Mouse (Mus musculus) lung, embryonic 16.5 days (tissue): ENCODE results near the gene Rps19bp1. TPM values are rescaled to one million over a fixed set of nuclear protein-coding genes. Genes with fewer than 3 reads are reported as not detected.

Experiments
- ATAC-seq: fragments of 200-750 bp; cut with Nextera tagmentation; 2 replicates; pipeline ENCODE4 v1.8.0; 2017; ENCODE audit warnings: low read depth, mild to moderate bottlenecking, moderate library complexity
- H3K27ac ChIP-seq: fragments of 300-500 bp; sonication (generic); 2 replicates; pipeline ENCODE4 v1.5.1; 2014; ENCODE audit warnings: mild to moderate bottlenecking, control low read depth, low read length
- H3K27me3 ChIP-seq: fragments of 300-500 bp; sonication (generic); 2 replicates; pipeline ENCODE4 v1.6.1; 2014; ENCODE audit warnings: low read depth, low read length, mixed read lengths; ENCODE audit not compliant: control insufficient read depth, insufficient read depth
- H3K36me3 ChIP-seq: fragments of 300-500 bp; sonication (generic); 2 replicates; pipeline ENCODE4 v1.6.1; 2014; ENCODE audit warnings: low read length; ENCODE audit not compliant: control insufficient read depth, insufficient read depth
- H3K4me1 ChIP-seq: fragments of 300-500 bp; sonication (generic); replicated peaks from 2 replicates; pipeline ENCODE4 v1.6.1; 2014; ENCODE audit warnings: low read length, mixed read lengths; ENCODE audit not compliant: control insufficient read depth, insufficient read depth
- H3K4me2 ChIP-seq: fragments of 300-500 bp; sonication (generic); 2 replicates; pipeline ENCODE4 v1.6.1; 2014; ENCODE audit warnings: low read depth, low read length, control low read depth
- H3K4me3 ChIP-seq: fragments of 300-500 bp; sonication (generic); 2 replicates; pipeline ENCODE4 v1.5.1; 2014; ENCODE audit warnings: mild to moderate bottlenecking, low read length, control low read depth
- H3K9ac ChIP-seq: fragments of 300-500 bp; sonication (generic); 2 replicates; pipeline ENCODE4 v1.6.1; 2014; ENCODE audit warnings: low read length, control low read depth
- H3K9me3 ChIP-seq: fragments of 300-500 bp; sonication (generic); 2 replicates; pipeline ENCODE4 v1.6.1; 2016; ENCODE audit warnings: low read length; ENCODE audit not compliant: control insufficient read depth
- WGBS: fragments of 180-500 bp; shearing (Covaris S2); extraction: QIAGEN DNeasy Blood & Tissue Kit; methylation state at CpG from one replicate; pipeline ENCODE4 v1.1.7; 2014; 5-methylcytosine and 5-hydroxymethylcytosine counted together
- polyA plus RNA-seq: library from polyadenylated mRNA; unstranded; fragments of >200 nt; fragmentation: Nextera tagmentation; extraction: Ambion mirVana; gene quantifications from 2 replicates; pipeline ENCODE4 v1.2.1, GENCODE M21; 2015

Rps19bp1 gene
- polyA plus RNA-seq, 1 experiment from 2014 or later = 44.2 TPM

- peaks cover 26% of the 10 kb centered on the region for H3K36me3 ChIP-seq
- WGBS = 55% methylated on average over 11 of the region's 11 CpGs
- no peak overlapping the region for H3K4me2 ChIP-seq
- H3K4me1 ChIP-seq = peaks cover 31% of the 10 kb centered on the region
- H3K27me3 ChIP-seq = no peaks in the 10 kb centered on the region
- no peaks in the 10 kb centered on the region for H3K9me3 ChIP-seq
- 0 out of 2 replicates have a peak overlapping the region, but pooled peaks have one; percentile 2 for H3K4me3 ChIP-seq
- no peak overlapping the region for H3K9ac ChIP-seq
- peak overlapping the region; percentile 48 for H3K27ac ChIP-seq
- ATAC-seq = no peak
These were observed 5.6 kb downstream of the Rps19bp1 start for GRCm38 (mm10) chr15:80258240-80259170.

DNA sequence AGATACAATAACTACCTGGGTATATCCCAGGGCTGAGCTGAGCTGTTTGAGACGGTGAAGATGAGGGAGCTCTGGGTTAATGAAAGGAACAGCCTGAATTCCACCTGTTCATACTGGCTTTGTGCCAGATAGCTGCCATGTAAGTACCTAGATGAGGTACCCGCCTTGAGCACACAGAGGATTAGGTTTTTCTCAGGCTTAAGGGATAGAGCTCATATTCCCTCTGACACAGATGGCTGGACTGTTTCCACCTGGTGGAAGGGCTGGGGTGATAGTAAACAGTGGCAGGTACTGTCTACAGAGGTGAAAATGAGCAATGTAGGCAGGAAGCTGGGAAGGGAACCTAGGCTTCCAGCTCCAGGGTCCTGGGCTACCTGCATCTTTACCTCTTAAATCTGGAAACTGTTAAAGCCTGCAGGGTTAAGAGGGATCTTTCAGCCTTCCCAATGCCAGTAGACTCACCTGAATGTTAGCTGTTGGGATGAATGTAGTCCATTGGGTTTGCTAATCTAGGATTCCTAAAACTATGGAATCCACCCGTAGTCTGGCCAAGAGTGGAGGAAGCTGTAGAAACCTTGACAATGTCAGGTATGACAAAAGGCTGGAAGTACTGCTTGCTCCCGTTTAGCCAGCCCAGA lies 6.4 kb downstream of the Rps19bp1 start:
- WGBS = 20% methylated on average over 4 of the region's 4 CpGs
- no peaks in the 10 kb centered on the region for H3K27me3 ChIP-seq
- H3K27ac ChIP-seq = peak overlapping the region; percentile 48
- H3K4me2 ChIP-seq = peak overlapping the region; percentile 95
- peaks cover 25% of the 10 kb centered on the region for H3K4me1 ChIP-seq
- H3K9me3 ChIP-seq = no peaks in the 10 kb centered on the region
- H3K4me3 ChIP-seq = 0 out of 2 replicates have a peak overlapping the region, but pooled peaks have one; percentile 2
- H3K36me3 ChIP-seq = peaks cover 26% of the 10 kb centered on the region
- H3K9ac ChIP-seq = no peak overlapping the region
- no peak for ATAC-seq

GRCm38 (mm10) chr15:80256656-80257601 lies 7.2 kb downstream of the Rps19bp1 start:
- Histone ChIP-seq H3K36me3 (peaks cover 26% of the 10 kb centered on the region), H3K4me1 (peaks cover 25% of the 10 kb centered on the region), H3K4me2 (peak overlapping the region; percentile 95), H3K9me3 (no peaks in the 10 kb centered on the region), H3K27ac (peak overlapping the region; percentile 98), H3K27me3 (no peaks in the 10 kb centered on the region), H3K4me3 (peak overlapping the region; percentile 99), H3K9ac (peak overlapping the region; percentile 100)
- no peak for ATAC-seq
- WGBS = 49% methylated on average over 12 of the region's 12 CpGs

- Histone ChIP-seq H3K36me3 (peaks cover 28% of the 10 kb centered on the region), H3K27me3 (no peaks in the 10 kb centered on the region), H3K4me1 (peaks cover 25% of the 10 kb centered on the region), H3K9me3 (no peaks in the 10 kb centered on the region), H3K27ac (peak overlapping the region; percentile 98), H3K4me2 (peak overlapping the region; percentile 95), H3K9ac (peak overlapping the region; percentile 100), H3K4me3 (peak overlapping the region; percentile 99)
- WGBS = 4% methylated on average over 16 of the region's 16 CpGs
- no peak for ATAC-seq
These were observed 7.9 kb downstream of the Rps19bp1 start for GRCm38 (mm10) chr15:80256242-80256641.

GRCm38 (mm10) chr15:80255646-80256121 lies 8.4 kb downstream of the Rps19bp1 start:
- H3K9me3 ChIP-seq = no peaks in the 10 kb centered on the region
- H3K36me3 ChIP-seq = peaks cover 31% of the 10 kb centered on the region
- peak overlapping the region; percentile 99 for H3K4me3 ChIP-seq
- H3K9ac ChIP-seq = peak overlapping the region; percentile 100
- no peaks in the 10 kb centered on the region for H3K27me3 ChIP-seq
- under 1% methylated on average over 51 of the region's 51 CpGs for WGBS
- peak overlapping the region; percentile 95 for H3K4me2 ChIP-seq
- ATAC-seq = peak; percentile 70
- peaks cover 25% of the 10 kb centered on the region for H3K4me1 ChIP-seq
- peak overlapping the region; percentile 98 for H3K27ac ChIP-seq

DNA sequence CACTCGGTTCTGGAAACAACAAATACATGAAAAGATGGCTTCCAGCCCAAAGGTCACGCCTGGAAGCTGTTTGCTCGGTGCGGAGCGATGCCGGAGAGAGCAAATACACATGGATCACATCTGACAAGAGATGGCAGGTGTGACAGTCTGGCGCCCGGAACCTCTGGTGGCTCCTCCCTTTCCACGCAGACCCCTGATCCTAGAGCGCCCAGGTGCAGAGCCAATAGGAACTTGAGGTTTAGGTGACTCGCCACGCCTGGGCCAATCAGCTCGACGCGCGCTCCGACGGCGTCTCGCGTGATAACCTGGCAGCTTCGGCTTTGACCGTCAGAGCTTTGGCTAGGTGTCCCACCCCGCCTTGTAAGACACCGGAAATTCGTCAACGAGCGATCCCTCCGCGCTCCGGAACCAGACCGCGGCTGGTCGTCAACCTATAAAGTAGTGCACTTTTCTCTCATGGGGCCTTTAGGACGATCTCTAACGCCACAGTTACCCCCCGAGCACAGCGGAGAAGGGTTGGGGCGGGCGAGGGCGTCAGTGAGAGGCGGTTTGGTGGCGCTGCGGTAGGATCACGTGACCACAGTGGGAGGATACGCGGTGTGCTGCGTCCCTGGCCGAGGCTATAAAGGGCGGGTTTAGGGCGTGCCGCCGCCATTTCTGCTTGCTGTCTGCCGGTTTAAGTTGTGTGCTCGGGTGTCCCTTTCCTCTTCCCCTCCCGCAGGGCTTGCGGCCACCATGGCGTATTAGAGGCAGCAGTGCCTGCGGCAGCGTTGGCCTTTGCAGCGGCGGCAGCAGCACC lies 9.1 kb downstream of the Rps19bp1 start, which contains the start of gene Atf4:
Gene Atf4 (plus strand): TSS at position 338 of the 799 bp plus-strand sequence.
- Histone ChIP-seq H3K9ac (peak within 1 kb of the TSS; percentile 100), H3K4me3 (peak within 1 kb of the TSS; percentile 99), H3K36me3 (peaks cover 33% of the 10 kb centered on the region), H3K27me3 (no peaks in the 10 kb centered on the region), H3K9me3 (no peaks in the 10 kb centered on the region), H3K4me2 (peak within 1 kb of the TSS; percentile 95), H3K27ac (peak within 1 kb of the TSS; percentile 98), H3K4me1 (peaks cover 25% of the 10 kb centered on the region)
- under 1% methylated on average over 62 of the region's 62 CpGs for WGBS
- peak; percentile 95 for ATAC-seq

DNA sequence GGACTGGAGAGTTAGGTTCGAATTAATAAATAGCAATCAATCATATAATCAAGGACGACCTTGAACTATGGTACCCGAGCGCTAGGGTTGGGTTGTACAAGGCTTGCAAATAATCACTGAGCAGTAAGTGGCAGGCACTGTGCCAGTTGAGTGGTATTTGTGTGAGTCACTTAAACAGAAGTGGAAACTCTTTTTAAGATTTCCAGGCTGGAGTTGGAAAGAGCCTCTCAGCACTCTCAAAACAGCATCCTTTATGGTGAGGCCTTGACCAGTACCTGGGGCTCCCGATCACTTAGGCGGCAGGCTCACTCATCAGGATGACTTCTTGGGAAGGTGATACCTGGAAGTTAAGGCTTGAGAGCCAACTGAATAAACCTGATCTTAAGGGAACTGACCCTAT lies 9.9 kb downstream of the Rps19bp1 start:
- peaks cover 38% of the 10 kb centered on the region for H3K36me3 ChIP-seq
- H3K9me3 ChIP-seq = no peaks in the 10 kb centered on the region
- peak overlapping the region; percentile 95 for H3K4me2 ChIP-seq
- peak overlapping the region; percentile 99 for H3K4me3 ChIP-seq
- H3K27me3 ChIP-seq = no peaks in the 10 kb centered on the region
- H3K9ac ChIP-seq = peak overlapping the region; percentile 100
- H3K27ac ChIP-seq = peak overlapping the region; percentile 98
- WGBS = 34% methylated on average over 6 of the region's 6 CpGs
- no peak for ATAC-seq
- peaks cover 25% of the 10 kb centered on the region for H3K4me1 ChIP-seq

DNA sequence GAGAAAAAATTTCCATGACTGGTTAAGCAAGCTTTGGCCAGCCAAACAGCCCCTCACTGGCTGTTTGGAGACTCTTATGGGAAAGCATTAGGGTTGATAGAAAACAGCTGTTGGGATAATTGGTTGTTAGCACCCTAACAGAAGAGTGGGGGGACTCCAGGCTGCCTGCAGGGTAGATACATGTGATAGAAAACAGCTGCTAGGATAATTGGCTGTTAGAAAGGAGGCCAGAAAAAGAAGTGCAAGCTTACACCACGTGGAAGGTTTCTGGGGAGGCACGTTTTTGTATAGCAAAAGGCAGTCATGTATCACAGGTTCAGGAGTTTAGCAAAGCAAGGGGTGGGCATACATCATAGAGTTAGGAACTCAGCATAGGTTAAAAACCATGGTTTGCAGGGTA lies 10.6 kb downstream of the Rps19bp1 start:
- no peak overlapping the region for H3K9ac ChIP-seq

More for the DNA sequence above, 10.6 kb downstream of the Rps19bp1 start:
- Histone ChIP-seq H3K4me1 (peaks cover 25% of the 10 kb centered on the region), H3K4me3 (no peak overlapping the region), H3K36me3 (peaks cover 44% of the 10 kb centered on the region), H3K27me3 (no peaks in the 10 kb centered on the region), H3K4me2 (no peak overlapping the region), H3K9me3 (no peaks in the 10 kb centered on the region), H3K27ac (peak overlapping the region; percentile 98)
- ATAC-seq = no peak
- 30% methylated on average over 2 of the region's 2 CpGs for WGBS
